Mouse (Mus musculus) adrenal gland, adult 8-10 months (tissue): ENCODE data around the gene Kctd11. TPM values are rescaled to one million over a fixed set of nuclear protein-coding genes. Genes with fewer than 3 reads are reported as not detected.
A peak's percentile ranks its signal among the peaks of the same experiment; 100 is the strongest.

ENCODE experiments used
- DNase-seq: peaks from one replicate; pipeline ENCODE4 v3.0.0; 2022
- total RNA-seq, 4 experiments: library from RNA; stranded (reverse); gene quantifications; 2 replicates each; pipeline ENCODE4 v1.2.4; 2022

The Kctd11 gene
- total RNA-seq, 4 experiments from 2014 or later, result 4.3 to 6.2 (median 5.5) TPM

DNA sequence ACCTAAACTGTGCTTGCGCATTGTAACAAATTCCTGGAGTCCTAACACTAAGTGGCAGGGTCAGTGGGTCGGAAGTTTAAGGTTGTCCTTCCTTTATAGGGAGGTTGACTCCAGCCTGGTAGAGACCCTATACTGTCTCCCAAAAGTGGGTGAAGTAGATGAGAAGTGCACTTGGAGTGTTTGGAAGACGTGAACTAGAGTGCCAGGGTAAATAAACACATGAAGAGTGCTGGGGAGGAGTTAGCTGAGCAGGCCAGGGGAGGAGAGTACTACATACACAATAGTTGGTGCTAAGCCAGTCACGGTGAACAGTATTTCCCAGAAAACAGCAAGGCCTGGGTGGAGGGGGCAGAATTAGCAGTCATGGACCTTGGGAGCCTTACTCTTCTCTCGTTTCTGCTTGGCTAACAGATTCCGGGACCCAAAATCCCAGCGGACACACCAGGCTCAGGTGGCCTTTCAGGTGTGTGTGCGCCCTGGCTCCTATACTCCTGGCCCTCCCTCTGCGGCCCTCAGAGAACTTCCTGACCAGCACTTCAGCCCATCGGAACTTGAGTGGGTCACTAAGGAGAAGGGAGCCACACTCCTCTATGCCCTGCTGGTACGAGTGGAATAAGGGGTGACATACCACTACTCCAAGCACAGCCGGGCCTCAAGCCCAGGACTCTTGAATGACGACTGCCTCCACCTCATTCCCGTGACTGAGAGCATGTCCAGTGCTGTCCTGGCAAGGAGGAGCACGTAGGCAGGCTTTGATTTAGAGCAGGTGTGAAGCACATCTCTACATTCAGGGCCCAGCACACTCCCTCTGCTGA lies 31.7 kb upstream of the Kctd11 start:
- DNase-seq, result no peak

DNA sequence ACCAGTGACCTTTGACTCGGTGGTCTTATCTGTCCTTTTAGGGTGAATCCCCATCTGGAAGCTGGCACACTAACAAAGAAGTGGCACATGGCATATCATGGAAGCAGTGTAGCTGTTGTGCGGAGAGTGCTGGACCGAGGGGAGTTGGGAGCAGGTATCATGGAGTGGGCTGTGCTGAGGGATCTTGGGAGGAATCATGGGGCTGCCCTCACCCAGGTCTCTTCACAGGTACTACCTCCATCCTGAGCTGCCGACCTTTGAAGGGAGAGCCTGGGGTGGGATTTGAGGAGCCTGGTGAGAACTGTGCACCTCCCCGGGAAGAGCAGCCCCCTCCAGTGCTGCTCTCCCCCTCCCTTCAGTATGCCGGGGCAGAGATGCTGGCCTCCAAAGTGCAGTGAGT lies 30.5 kb upstream of the Kctd11 start:
- no peak for DNase-seq

DNA sequence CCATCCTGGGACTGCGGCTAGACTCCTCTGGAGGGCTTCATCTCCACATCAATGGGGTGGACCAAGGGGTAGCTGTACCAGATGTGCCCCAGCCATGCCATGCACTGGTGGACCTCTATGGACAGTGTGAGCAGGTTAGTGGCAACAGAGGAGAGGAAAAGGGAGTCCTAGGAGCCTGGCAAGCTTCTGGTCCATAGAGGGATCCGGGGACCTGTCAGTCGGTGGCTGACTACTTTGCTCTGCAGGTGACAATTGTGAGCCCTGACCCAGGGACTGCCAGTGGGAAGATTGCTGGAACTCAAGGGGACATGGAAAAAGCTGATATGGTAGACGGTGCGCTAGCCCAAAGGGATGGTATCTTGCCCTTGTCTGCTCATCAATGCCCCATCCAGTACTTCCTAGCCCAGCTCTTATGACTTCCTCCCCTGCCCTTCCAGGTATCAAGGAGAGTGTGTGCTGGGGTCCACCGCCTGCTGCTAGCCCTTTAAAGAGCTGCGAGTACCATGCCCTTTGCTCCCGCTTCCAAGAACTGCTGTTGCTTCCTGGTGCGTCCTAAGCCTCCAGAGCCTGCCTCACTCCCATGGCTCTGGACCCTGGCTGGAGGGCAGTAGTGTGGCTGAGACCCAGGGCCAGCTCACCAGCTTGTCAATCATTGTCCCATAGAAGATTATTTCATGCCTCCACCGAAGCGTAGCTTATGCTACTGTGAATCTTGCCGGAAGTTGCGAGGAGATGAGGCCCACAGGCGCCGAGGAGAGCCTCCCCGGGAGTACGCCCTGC lies 29.8 kb upstream of the Kctd11 start:
- no peak for DNase-seq

DNA sequence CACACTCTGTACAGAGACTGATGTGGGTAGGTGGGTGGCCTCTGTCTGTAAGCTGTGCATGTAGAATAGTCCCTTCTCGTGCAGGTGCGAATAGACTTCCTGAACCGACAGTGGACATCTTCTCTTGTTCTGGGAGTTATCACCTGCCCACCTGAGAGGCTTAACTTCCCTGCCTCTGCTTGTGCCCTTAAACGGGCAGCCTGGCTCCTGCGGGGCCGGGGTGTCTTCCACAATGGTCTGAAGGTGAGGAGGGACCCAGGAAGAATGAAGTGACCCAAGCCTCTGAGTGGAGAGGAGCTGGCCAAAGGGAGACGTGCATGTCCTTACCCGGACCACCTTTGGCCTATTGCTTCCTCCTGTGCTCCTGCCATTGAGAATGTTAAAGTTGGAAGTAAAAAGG lies 29.0 kb upstream of the Kctd11 start:
- DNase-seq, result no peak

DNA sequence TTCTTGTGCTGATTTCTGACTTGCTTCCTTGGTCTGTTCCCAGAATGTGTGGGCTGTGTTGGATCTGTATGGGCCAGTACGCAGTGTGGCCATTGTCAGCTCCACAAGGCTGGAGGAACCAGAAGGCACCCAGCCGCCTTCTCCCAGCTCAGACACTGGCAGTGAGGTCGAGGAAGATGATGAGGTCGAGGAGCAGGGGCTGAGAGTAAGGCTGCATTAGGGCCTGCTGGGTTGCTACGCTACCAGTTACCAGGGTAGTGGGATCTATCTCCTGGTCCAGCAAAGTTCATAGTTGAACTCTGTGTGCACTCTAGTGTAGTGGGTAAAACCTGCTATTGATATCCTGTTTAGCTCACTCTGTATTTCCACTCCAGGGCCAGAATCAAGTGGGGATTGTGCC lies 28.0 kb upstream of the Kctd11 start:
- DNase-seq, result no peak

DNA sequence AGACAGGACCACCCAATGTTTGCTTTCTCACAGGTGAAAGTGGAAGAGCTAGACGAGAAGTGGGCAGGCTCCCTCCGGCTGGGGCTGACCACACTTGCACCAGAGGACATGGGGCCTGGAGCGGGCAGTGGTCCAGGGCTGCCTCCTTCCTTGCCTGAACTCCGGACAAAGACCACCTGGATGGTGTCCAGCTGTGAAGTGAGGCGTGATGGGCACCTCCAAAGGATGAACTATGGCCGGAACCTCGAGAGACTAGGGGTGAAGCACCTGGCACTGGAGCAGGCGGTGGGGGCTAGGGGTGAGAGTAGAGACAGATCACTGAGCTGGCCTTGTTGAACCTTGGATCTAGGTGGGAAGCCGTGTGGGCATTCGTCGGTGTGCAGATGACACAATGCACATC lies 27.4 kb upstream of the Kctd11 start:
- no peak for DNase-seq

DNA sequence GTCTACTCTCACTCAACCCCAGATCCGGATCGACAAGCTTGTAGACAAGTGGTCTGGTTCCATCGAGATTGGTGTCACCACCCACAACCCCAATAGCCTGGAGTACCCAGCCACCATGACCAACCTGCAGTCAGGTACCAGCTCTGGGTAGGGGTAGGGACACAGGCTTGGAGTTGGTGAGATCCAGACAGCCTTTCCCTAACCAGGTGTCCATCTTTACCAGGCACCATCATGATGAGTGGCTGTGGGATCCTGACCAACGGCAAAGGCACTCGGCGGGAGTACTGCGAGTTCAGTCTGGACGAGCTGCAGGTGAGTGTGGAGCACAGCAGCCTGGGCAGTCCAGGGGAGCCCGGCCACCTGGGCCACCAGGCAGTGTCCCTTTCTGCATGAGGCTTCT lies 23.1 kb upstream of the Kctd11 start:
- DNase-seq, result no peak

DNA sequence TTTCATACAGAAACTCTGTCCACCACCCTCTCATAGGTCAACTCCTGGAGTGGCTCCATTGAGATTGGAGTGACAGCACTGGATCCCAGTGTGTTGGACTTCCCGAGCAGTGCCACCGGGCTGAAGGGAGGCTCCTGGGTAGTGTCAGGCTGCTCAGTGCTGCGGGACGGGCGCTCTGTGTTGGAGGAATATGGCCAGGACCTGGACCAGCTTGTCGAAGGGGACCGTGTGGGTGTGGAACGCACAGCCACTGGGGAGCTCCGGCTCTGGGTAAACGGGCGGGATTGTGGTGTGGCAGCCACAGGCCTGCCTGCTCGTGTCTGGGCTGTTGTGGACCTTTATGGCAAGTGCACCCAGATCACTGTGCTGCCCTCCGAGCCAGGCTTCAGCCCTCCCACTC lies 21.8 kb upstream of the Kctd11 start:
- DNase-seq, result no peak

DNA sequence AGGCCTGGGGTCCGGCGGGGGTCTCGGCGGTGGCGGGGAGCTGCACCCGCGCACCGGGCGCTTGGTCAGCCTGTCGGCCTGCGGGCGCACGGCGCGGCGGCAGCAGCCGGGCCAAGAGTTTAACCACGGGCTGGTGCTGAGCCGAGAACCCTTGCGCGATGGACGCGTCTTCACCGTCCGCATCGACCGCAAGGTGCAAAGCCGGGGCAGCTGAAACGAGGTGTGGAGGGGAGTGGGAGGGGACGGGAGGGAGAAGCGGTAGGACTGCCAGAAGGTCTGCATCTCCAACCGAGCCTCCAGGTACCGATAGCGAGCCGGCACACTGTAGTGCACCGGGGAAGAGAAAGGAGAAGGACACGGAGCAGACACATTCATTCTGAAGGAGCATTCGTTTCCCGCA lies 20.8 kb upstream of the Kctd11 start:
- no peak for DNase-seq

DNA sequence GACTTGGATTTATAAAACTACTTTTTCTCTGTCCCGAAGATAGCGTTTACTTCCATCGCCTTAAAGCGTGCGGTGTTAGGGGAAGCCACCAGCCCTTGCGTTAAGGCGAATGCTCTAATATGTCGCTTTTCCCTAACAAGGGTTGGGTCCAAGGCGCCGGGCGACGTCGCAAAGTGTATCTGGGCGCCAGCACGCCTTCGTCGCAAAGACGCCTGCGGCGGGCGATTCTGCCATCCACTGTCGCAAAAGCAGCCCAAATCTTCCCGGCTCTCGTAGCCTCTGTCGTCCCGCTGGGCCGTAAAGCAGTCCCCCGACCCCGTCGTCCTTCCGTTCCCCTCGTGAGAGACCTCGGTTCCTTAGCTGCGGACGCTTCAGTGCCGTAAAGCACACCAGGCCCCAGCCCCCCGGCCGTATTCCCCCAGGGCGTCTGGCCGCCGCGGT lies 20.2 kb upstream of the Kctd11 start:
- peak; percentile 97 for DNase-seq

DNA sequence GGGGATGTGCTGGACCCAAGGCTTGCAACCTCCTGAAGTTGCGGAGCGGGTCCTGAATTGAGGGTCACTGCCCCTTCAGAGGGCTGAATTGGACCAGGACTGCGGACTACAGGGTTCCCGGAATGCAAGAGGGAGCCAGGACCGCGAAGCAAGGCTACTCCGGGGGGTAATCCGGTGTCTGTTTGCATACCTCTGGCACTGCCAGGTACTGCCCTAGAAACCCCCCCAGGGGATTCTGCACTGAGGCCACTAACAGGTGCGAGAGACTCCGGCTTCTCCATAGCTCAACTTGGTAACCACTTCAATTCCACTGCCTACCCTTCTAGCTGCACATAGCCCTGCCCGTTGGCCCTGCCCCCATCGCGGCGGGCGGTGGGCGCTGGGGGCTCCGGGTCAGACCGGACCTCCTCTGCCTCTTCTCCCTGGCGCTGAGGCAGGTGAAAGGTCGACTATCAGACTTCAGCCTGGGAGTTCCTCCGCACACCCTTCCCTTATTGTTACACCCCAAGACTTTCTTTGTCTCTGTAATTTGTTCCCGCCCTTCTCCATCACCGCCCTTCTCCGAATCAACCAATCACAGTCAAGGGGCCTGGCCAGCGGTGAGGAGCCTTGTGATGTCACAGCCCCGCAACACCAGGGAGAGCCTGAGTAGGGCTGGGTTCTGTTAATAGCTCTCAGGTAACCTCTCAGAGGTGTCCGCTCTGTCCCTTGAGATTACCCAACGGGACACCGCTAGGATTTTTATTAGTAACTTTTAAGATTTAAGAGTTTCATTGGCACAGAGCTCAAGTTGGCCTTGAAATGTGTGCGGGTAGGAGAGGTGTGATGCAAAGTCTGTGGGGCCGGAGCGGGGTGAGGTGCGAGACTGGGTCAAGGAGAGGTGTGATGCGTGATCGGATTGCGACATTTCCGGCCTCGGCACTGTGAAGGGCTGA lies 19.5 kb upstream of the Kctd11 start, which contains the start of the genes 2810408A11Rik and Neurl4:
2810408A11Rik (minus strand) TSS at position 517 of the 935 bp plus-strand sequence.
Neurl4 (plus strand) TSS at position 602 of the 935 bp plus-strand sequence.
- peak; percentile 89 for DNase-seq

DNA sequence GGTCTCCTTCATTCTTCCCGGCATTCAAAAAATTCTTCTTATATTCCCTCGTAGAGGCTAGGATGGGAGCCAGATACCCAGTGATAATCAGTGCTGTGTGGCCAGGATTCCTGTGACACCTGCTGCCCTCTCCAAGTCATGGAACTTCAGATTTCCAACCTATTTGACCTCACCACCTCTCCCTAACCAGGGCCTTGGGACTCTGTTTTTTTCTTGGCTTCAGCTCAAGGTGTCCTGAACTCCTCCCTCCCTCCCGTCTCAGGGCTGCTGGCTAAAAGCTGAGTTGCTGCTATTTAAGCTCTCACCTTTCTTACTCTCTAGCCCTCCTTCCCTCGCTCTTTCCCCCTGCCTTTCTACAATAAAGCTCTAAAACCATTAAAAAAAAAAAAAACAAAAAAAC lies 18.7 kb upstream of the Kctd11 start:
- no peak for DNase-seq

DNA sequence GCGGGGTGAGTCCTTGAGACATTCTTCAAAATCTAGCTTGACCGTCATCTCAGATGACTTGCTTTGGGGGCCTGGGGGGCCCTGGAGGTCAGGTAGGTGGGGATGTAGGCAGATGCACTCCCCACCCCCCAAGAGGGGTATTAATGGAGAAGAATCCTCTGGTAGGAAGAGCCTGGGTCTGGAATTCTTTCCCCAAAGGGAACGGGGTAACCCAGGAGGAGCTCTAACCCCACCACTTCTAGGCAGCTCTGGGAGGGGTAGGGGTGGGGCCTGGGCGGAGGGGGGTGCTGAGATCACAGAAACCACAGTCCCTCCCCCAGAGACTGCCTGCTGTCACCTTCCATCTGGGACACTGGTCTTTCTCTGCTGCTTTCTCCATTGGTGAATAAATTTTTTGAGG lies 14.1 kb upstream of the Kctd11 start, which contains the start of gene Acap1:
Acap1 (minus strand) TSS at position 249 of the 400 bp plus-strand sequence.
- no peak for DNase-seq

DNA sequence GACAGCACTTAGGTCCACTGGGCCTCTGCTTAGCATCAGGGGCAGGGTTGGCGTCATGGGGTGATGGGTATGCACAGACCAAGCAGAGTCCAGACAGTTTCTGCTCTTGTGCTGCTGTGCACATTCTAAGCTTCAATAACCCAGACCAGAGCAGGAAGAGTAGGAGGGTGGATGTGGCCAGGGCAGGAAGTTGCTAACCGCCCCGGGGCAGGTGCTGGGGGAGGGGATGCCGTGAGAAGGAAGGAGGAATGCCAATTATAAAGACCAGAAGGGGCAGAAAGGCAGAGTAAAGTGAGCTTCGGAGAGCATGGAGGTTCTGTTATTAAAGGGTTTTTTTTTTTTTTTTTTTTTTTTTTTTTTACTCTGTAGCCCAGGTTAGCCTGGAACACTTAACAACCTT lies 13.5 kb upstream of the Kctd11 start:
- no peak for DNase-seq

DNA sequence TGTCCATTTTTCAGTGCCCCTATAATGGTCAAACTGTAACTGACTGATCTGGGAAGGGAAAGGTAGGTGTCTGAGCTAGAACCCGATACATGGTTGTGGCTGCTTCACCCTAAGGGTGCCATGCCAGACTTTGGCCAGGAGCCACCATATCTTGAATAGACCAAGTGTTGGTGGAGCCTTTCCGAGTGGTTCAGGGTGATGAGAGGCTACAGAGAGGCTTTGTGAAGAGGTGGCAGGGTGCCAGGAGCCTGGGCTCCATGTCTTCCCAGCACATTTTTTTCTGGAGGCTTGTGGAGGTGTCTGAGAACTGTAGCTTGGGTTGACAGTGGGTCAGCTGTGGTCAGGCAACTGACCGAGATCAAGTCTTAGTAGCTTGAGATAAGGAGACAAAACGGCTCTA lies 10.3 kb upstream of the Kctd11 start:
- DNase-seq, result no peak

DNA sequence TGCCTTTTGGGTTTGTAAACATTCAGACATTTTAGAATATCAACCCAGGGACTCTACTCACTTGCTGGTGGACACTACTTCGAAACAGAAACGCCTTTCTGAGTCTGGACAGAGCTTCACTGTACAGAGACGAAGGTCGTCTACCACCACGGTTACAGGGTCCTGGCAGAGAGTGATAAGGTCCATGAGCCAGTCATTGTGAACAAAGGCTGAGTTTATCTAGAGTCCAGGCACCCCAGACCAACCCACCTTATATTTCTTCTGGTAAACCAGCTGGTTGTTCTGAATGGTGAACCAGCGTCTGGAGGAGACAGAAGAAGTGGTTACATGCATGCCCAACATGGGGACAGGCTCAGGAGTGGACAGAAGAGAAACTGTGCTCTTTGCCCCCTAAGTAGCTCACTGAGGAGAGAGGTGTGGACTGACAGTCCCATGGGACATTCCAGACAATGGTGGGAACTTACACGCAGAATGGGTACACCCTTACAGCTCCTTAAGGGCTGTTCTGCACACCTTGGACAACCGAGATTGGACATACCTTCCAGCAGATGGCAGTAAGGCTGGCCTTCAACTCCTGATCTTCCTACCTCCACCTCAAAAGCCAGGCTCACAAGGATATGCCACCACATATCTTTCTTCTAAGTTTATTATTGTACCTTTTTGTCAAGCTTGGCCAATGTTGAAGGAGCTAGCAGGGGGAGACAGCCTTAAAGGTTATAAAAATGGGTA lies 5.9 kb upstream of the Kctd11 start:
- DNase-seq, result no peak

DNA sequence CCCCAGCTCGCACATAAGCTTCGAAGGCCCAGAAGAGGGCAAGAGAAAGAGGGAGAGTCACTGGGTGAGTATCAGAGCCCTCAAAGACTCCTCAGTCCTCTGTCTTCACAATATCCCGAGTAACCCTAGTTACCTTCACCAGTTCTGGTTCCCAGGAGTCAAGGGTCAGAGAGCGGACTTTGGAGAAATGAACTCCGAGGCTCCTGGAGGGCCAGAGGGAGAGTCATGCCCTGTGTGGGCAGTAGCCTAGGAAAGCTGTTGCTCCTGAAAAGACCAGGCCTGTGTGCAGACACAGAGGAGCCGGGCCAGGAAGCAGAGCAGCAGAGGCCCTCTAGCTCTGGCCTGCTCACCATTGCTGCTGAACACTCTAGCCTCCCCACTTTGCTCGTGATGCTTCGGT lies 3.5 kb upstream of the Kctd11 start:
- no peak for DNase-seq

DNA sequence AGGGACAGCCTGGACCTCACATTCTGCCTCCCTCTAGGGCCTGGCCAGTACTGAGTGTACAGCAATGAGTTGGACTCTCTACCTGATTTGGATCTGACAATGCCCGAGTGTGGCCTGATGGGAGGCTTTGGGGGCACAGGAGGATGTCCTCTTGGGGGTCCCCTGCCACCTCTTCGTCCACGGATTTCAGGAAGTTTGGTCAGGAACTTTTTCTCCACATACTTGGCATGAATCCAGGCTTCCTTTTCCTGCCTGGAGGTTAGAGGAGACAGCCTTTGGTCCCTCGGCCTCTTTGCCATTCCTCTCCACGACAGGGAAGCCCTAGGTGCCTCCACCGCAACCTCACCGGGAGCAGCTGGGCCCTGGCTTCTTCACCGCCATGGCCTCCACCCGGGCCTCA lies 3.0 kb upstream of the Kctd11 start:
- no peak for DNase-seq

DNA sequence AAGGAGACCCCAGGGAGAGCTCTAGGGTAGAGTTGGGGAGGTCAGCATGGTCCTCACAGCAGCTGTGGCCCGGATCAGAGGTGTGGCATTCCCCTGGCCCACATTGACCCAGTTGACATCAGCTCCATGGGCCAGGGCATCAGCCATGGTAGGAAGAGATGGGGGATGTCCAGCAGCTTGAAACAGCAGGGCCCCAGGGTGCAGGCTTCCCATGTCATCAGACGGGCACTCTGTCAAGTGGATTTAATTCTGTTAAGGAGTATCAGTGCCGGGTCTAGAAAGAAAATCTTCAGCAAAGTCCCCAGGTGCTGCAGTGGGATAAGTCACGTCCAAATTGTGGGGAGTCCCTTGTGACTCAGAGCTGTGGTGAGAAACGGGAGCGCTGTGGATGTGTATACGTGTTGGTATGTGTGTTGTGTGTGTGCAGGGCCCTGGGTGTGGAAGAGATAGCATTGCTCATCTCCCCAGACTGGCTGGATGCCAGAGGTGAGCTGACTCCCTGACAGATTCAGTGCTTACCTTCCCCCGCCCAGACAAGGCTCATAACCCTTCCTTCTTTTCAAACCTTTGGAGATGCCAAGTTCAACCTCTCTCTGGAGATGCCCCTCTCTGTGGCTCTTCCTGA lies 2.4 kb upstream of the Kctd11 start:
- no peak for DNase-seq

DNA sequence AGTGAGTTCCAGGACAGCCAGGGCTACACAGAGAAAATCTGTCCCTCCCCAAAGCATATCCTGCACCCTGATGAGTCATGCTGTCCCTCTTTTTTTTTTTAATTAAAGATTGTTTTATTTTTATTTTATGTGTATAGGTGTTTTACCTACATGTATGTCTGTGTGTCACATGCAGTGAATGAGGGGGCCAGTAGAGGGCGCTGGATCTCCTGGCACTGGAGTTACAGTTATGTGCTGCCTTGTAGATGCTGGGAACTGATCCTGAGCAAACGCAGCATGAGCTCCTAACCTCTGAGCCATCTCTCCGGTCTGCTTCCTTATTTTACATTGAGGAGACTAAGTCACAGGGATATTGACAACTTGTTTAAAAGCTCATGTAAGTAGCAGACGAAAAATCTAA lies 1.9 kb upstream of the Kctd11 start:
- no peak for DNase-seq
